Mouse (Mus musculus): ENCODE measurements at regions not wholly inside any gene's neighbourhood (a gene's known extent, or its start where the extent isn't known, plus 50 kb on each side); places are given as distances from the start of the nearest gene placed in this dataset.
"Not testable (repeated sequence)": the region's sequence is repeated elsewhere in the genome, so short reads cannot be mapped to it uniquely, and the experiment has no call there.

GRCm38 (mm10) chr7:87096500-87096899, 100.6 kb downstream of the Vmn2r79 start:
- no peak for DNase-seq (ENCODE audit: low read depth, low spot score)

GRCm38 (mm10) chr7:87099611-87100010, 103.7 kb downstream of the Vmn2r79 start:
- not testable (repeated sequence) for DNase-seq (ENCODE audit: low read depth, low spot score)

GRCm38 (mm10) chr7:87100377-87100776, 104.5 kb downstream of the Vmn2r79 start:
- not testable (repeated sequence) for DNase-seq (ENCODE audit: low read depth, low spot score)

- not testable (repeated sequence) for DNase-seq (ENCODE audit: low read depth, low spot score)
Measured at GRCm38 (mm10) chr7:87101281-87101680, 105.4 kb downstream of the Vmn2r79 start.

GRCm38 (mm10) chr7:87110312-87110984, 114.5 kb downstream of the Vmn2r79 start:
- peak; percentile 57 for DNase-seq (ENCODE audit: low read depth, low spot score)

GRCm38 (mm10) chr7:87110985-87111372, 115.1 kb downstream of the Vmn2r79 start:
- DNase-seq (ENCODE audit: low read depth, low spot score): peak; percentile 0

- DNase-seq (ENCODE audit: low read depth, low spot score): peak; percentile 60
Measured at GRCm38 (mm10) chr7:87113654-87114053, 117.7 kb downstream of the Vmn2r79 start.

GRCm38 (mm10) chr7:87122516-87122915, 123.4 kb upstream of the Nox4 start:
- DNase-seq (ENCODE audit: low read depth, low spot score): no peak

- no peak for DNase-seq (ENCODE audit: low read depth, low spot score)
Measured at GRCm38 (mm10) chr7:87145896-87146295, 100.0 kb upstream of the Nox4 start.

GRCm38 (mm10) chr7:87147703-87148102, 98.2 kb upstream of the Nox4 start:
- no peak for DNase-seq (ENCODE audit: low read depth, low spot score)

GRCm38 (mm10) chr7:87148681-87149080, 97.2 kb upstream of the Nox4 start:
- DNase-seq (ENCODE audit: low read depth, low spot score): no peak

GRCm38 (mm10) chr7:87150991-87151390, 94.9 kb upstream of the Nox4 start:
- no peak for DNase-seq (ENCODE audit: low read depth, low spot score)

GRCm38 (mm10) chr7:87186443-87187153, 59.3 kb upstream of the Nox4 start:
- DNase-seq (ENCODE audit: low read depth, low spot score): peak; percentile 0

GRCm38 (mm10) chr7:87195647-87196046, 50.2 kb upstream of the Nox4 start:
- no peak for DNase-seq (ENCODE audit: low read depth, low spot score)

All from forelimb bud, embryonic 11.5 days (tissue).